Mouse (Mus musculus): ENCODE measurements around the gene Nyx.
A peak's percentile ranks its signal among the peaks of the same experiment; 100 is the strongest.
"Not testable (repeated sequence)": the region's sequence is repeated elsewhere in the genome, so short reads cannot be mapped to it uniquely, and the experiment has no call there.

Nyx gene

GRCm38 (mm10) chrX:13465810-13466209, at the start of gene Nyx:
TSS of gene Nyx (plus strand) at chrX:13466110.
- no peak for DNase-seq (ENCODE audit: low spot score in 2 of 2)

- DNase-seq (ENCODE audit: low spot score in 2 of 2), result no peak
Measured at GRCm38 (mm10) chrX:13422047-13422446, 43.9 kb upstream of the Nyx start.

- DNase-seq (ENCODE audit: low spot score in 2 of 2), result no peak
Measured at GRCm38 (mm10) chrX:13431421-13431820, 34.5 kb upstream of the Nyx start.

GRCm38 (mm10) chrX:13436042-13436441, 29.9 kb upstream of the Nyx start:
- DNase-seq (ENCODE audit: low spot score in 2 of 2), result not testable (repeated sequence)

- not testable (repeated sequence) for DNase-seq (ENCODE audit: low spot score in 2 of 2)
Measured at GRCm38 (mm10) chrX:13456544-13456943, 9.4 kb upstream of the Nyx start.

GRCm38 (mm10) chrX:13458766-13459165, 7.1 kb upstream of the Nyx start:
- no peak for DNase-seq (ENCODE audit: low spot score in 2 of 2)

GRCm38 (mm10) chrX:13461266-13462261, 4.3 kb upstream of the Nyx start:
- peak; percentile 89 to 92 for DNase-seq (ENCODE audit: low spot score in 2 of 2)

- DNase-seq (ENCODE audit: low spot score in 2 of 2), result no peak
Measured at GRCm38 (mm10) chrX:13462982-13463517, 2.9 kb upstream of the Nyx start.

GRCm38 (mm10) chrX:13466681-13467080, 771 bp downstream of the Nyx start:
- peak; percentile 59 to 60 for DNase-seq (ENCODE audit: low spot score in 2 of 2)

- DNase-seq (ENCODE audit: low spot score in 2 of 2), result no peak
Measured at GRCm38 (mm10) chrX:13467121-13467571, 1.2 kb downstream of the Nyx start.

- peak; percentile 86 to 90 for DNase-seq (ENCODE audit: low spot score in 2 of 2)
Measured at GRCm38 (mm10) chrX:13469160-13470116, 3.5 kb downstream of the Nyx start.

GRCm38 (mm10) chrX:13471925-13472324, 6.0 kb downstream of the Nyx start:
- DNase-seq (ENCODE audit: low spot score in 2 of 2), result no peak

- no peak for DNase-seq (ENCODE audit: low spot score in 2 of 2)
Measured at GRCm38 (mm10) chrX:13472751-13473225, 6.9 kb downstream of the Nyx start.

GRCm38 (mm10) chrX:13475382-13475781, 9.5 kb downstream of the Nyx start:
- DNase-seq (ENCODE audit: low spot score in 2 of 2), result no peak

GRCm38 (mm10) chrX:13477596-13477995, 11.7 kb downstream of the Nyx start:
- no peak for DNase-seq (ENCODE audit: low spot score in 2 of 2)

- DNase-seq (ENCODE audit: low spot score in 2 of 2), result no peak
Measured at GRCm38 (mm10) chrX:13478298-13478697, 12.4 kb downstream of the Nyx start.

GRCm38 (mm10) chrX:13479570-13479969, 13.7 kb downstream of the Nyx start:
- DNase-seq (ENCODE audit: low spot score in 2 of 2), result no peak

GRCm38 (mm10) chrX:13482576-13482975, 16.7 kb downstream of the Nyx start:
- no peak for DNase-seq (ENCODE audit: low spot score in 2 of 2)

GRCm38 (mm10) chrX:13484447-13484846, 18.5 kb downstream of the Nyx start:
- no peak for DNase-seq (ENCODE audit: low spot score in 2 of 2)

GRCm38 (mm10) chrX:13489001-13489400, 23.1 kb downstream of the Nyx start:
- no peak for DNase-seq (ENCODE audit: low spot score in 2 of 2)

- no peak for DNase-seq (ENCODE audit: low spot score in 2 of 2)
Measured at GRCm38 (mm10) chrX:13489761-13490160, 23.9 kb downstream of the Nyx start.

GRCm38 (mm10) chrX:13490941-13491340, 25.0 kb downstream of the Nyx start:
- DNase-seq (ENCODE audit: low spot score in 2 of 2), result no peak
